Mouse (Mus musculus) E14TG2a.4 (cell line): ENCODE data around the gene Cfap65.

Experiments
- CTCF ChIP-seq: conservative IDR thresholded peaks from 2 replicates; pipeline ENCODE4 v1.5.1; 2014; ENCODE audit warnings: low read length
- NANOG ChIP-seq: IDR thresholded peaks from 2 replicates; pipeline ENCODE4 v1.6.1; 2014; ENCODE audit warnings: borderline replicate concordance, low read length, mixed read lengths
- POU5F1 ChIP-seq: IDR thresholded peaks from 2 replicates; pipeline ENCODE4 v1.6.1; 2014; ENCODE audit warnings: low read length, borderline replicate concordance

DNA sequence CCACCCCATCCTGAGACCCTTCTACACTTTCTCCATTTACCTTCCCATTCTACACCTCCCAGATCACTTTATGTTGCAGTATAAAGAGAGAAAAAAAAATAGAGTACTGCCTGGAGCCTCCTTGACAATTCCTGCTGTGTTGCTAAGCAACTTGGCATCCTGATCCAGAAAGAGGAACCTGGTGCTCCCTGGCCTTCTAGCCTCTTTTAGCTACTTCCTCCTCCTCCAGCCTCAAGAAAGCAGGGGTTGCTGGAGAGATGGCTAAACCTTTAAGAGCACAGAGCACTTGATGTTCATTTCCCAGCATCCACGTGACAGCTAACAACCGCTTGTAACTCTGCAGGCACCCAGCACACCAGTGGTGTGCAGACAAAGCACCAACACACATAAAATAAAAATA lies 63.2 kb downstream of the Cfap65 start:
- TF ChIP-seq CTCF (no peak), POU5F1 (no peak), NANOG (no peak)
